Mouse (Mus musculus) layer of hippocampus, adult 8-10 months (tissue): ENCODE results near the gene Galk1. TPM values are rescaled to one million over a fixed set of nuclear protein-coding genes. Genes with fewer than 3 reads are reported as not detected.

ENCODE experiments used
- DNase-seq, 2 experiments: peaks; one replicate each; pipeline ENCODE4 v3.0.0; 2022; ENCODE audit warnings: low spot score in 2 of 2
- total RNA-seq, 4 experiments: library from RNA; stranded (reverse); gene quantifications; 2 replicates each; pipeline ENCODE4 v1.2.4; 2022

Gene Galk1
- total RNA-seq, 4 experiments from 2014 or later = 11.6 to 20.7 (median 16.1) TPM

GRCm38 (mm10) chr11:115983291-115983690 is 29.2 kb downstream of the Galk1 start:
- DNase-seq = no peak

GRCm38 (mm10) chr11:115982472-115982871 is 30.0 kb downstream of the Galk1 start:
- DNase-seq = no peak

GRCm38 (mm10) chr11:115975544-115975943 is 37.0 kb downstream of the Galk1 start:
- no peak for DNase-seq

GRCm38 (mm10) chr11:115975083-115975420 is 37.5 kb downstream of the Galk1 start:
- DNase-seq = no peak

GRCm38 (mm10) chr11:115974309-115975082 is 38.0 kb downstream of the Galk1 start, which contains the start of gene Itgb4:
TSS of gene Itgb4 (plus strand) at chr11:115974709.
- no peak for DNase-seq

- DNase-seq = no peak
These were observed 41.5 kb downstream of the Galk1 start for GRCm38 (mm10) chr11:115971016-115971415.

GRCm38 (mm10) chr11:115970006-115970673 is 42.4 kb downstream of the Galk1 start:
- no peak for DNase-seq

- DNase-seq = no peak
These were observed 43.7 kb downstream of the Galk1 start for GRCm38 (mm10) chr11:115968731-115969405.

GRCm38 (mm10) chr11:115964977-115965604 is 47.4 kb downstream of the Galk1 start:
- DNase-seq = no peak

- DNase-seq = no peak
These were observed 49.7 kb downstream of the Galk1 start for GRCm38 (mm10) chr11:115962651-115963412.

- no peak for DNase-seq
These were observed 53.5 kb downstream of the Galk1 start for GRCm38 (mm10) chr11:115959018-115959417.

Other genes starting within 250 kb of the Galk1 start
- 10 to 100 TPM; 49.7 to 64.2 (median 52.3) TPM for gene Tmem94, start 247.3 kb downstream of the Galk1 start, total RNA-seq
- gene Caskin2, start 199.1 kb downstream of the Galk1 start, total RNA-seq = 10 to 100 TPM; 17.1 to 21.7 (median 20.0) TPM
- 10 to 100 TPM; 12.5 to 18.7 (median 16.9) TPM for gene Tsen54, start 198.0 kb downstream of the Galk1 start, total RNA-seq
- 1 to 10 TPM; 1.6 to 4.2 (median 2.4) TPM for gene Llgl2, start 188.7 kb downstream of the Galk1 start, total RNA-seq
- 1 to 10 TPM in 1 of 4 experiments, under 1 TPM in 3; 0.11 to 1.2 (median 0.56) TPM for gene Myo15b, start 154.3 kb downstream of the Galk1 start, total RNA-seq
- gene Smim5, start 112.8 kb downstream of the Galk1 start, total RNA-seq = under 1 TPM; 0.57 to 0.96 (median 0.66) TPM
- gene Smim6, start 100.7 kb downstream of the Galk1 start, total RNA-seq = not detected
- 10 to 100 TPM; 39.7 to 60.3 (median 44.3) TPM for gene Sap30bp, start 79.4 kb downstream of the Galk1 start, total RNA-seq
- gene Recql5, start 79.2 kb downstream of the Galk1 start, total RNA-seq = 10 to 100 TPM; 27.4 to 32.5 (median 30.3) TPM
- 10 to 100 TPM in 3 of 4 experiments, 1 to 10 TPM in 1; 6.7 to 13.0 (median 11.3) TPM for gene Itgb4, start 38.0 kb downstream of the Galk1 start, total RNA-seq
- 100 to 1,000 TPM; 243 to 308 (median 280) TPM for gene H3f3b, start 15.2 kb upstream of the Galk1 start, total RNA-seq
- gene Unk, start 17.6 kb upstream of the Galk1 start, total RNA-seq = 10 to 100 TPM; 26.3 to 31.6 (median 28.2) TPM
- 1 to 10 TPM; 1.5 to 3.6 (median 2.3) TPM for gene Unc13d, start 65.2 kb upstream of the Galk1 start, total RNA-seq
- 100 to 1,000 TPM; 387 to 440 (median 429) TPM for gene Wbp2, start 74.3 kb upstream of the Galk1 start, total RNA-seq
- gene Trim47, start 114.5 kb upstream of the Galk1 start, total RNA-seq = 10 to 100 TPM in 1 of 4 experiments, 1 to 10 TPM in 3; 5.0 to 13.0 (median 8.2) TPM
- 1 to 10 TPM; 7.2 to 10.0 (median 7.9) TPM for gene Trim65, start 118.4 kb upstream of the Galk1 start, total RNA-seq
- gene Mrpl38, start 126.1 kb upstream of the Galk1 start, total RNA-seq = 10 to 100 TPM; 56.1 to 66.6 (median 62.8) TPM
- gene Fbf1, start 155.4 kb upstream of the Galk1 start, total RNA-seq = 100 to 1,000 TPM in 1 of 4 experiments, 10 to 100 TPM in 3; 73.7 to 111 (median 92.3) TPM
- gene Ten1, start 186.1 kb upstream of the Galk1 start, total RNA-seq = 10 to 100 TPM; 29.4 to 43.7 (median 38.7) TPM
- 100 to 1,000 TPM; 124 to 134 (median 130) TPM for gene Acox1, start 186.3 kb upstream of the Galk1 start, total RNA-seq
- gene Evpl, start 225.4 kb upstream of the Galk1 start, total RNA-seq = 1 to 10 TPM in 2 of 4 experiments, under 1 TPM in 2; 0.85 to 1.4 (median 1.1) TPM